Mouse (Mus musculus): ENCODE measurements around the gene Zrsr1. TPM values are rescaled to one million over a fixed set of nuclear protein-coding genes. Genes with fewer than 3 reads are reported as not detected.

Gene Zrsr1
- polyA plus RNA-seq (2015; fragmentation: Nextera tagmentation; extraction: Ambion mirVana): 2.8 and 2.9 TPM in 2 replicates

DNA sequence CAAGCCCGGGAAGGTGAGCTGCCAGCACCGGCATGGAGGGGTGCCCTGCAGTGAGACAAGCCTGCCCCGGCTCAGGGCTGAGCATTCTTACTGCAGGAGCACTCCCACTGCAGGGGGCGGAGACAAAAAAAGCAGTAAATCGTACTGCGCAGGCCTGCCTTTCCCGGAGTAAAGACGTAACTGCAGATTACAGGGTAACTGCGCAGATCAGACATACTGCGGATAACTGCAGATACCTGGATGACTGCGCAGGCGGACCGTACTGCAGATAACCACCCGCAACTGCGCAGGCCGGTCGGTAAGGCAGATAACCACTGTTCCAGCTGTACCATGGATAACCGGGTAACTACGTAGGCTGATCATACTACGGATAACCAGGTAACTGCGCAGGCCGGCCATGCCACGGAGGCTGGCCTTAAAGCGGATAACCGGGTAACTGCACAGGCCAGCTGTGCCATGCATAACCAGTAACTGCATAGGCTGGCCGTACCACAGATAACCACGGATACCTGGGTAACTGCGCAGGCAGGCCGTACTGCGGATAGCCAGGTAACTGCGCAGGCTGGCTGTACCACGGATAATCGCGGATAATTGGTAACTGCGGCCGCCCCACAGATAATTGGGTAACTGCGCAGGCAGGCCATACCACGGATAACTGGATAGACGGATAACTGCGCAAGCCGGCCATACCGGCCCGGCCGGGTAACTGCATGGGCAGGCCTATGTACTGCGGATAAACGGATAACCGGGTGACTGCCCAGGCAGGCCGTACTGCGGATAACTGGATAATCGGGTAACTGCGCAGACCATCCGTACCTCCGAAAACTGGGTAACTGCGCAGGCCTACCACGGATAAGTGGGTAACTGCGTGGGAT is at the start of gene Zrsr1:
TSS of gene Zrsr1 (plus strand) at position 171 of the 875 bp plus-strand sequence.
- H3K9me3 ChIP-seq: 0 out of 2 replicates have a peak, but pooled peaks cover 16% of the 10 kb centered on the region
- peak within 1 kb of the TSS; percentile 29 for H3K9ac ChIP-seq
- peak within 1 kb of the TSS; percentile 62 for H3K4me2 ChIP-seq
- peak; percentile 76 for ATAC-seq (ENCODE audit: borderline replicate concordance, extremely low read depth, low FRiP score, low TSS enrichment)
- peaks cover 16% of the 10 kb centered on the region for H3K4me1 ChIP-seq
- H3K27me3 ChIP-seq: no peaks in the 10 kb centered on the region
- peaks cover 23% of the 10 kb centered on the region; the same call in 1 of the 2 replicates for H3K36me3 ChIP-seq
- peak within 1 kb of the TSS; percentile 72 for H3K27ac ChIP-seq
- H3K4me3 ChIP-seq: peak within 1 kb of the TSS; percentile 53
- 56% methylated on average over 56 of the region's 56 CpGs for WGBS

DNA sequence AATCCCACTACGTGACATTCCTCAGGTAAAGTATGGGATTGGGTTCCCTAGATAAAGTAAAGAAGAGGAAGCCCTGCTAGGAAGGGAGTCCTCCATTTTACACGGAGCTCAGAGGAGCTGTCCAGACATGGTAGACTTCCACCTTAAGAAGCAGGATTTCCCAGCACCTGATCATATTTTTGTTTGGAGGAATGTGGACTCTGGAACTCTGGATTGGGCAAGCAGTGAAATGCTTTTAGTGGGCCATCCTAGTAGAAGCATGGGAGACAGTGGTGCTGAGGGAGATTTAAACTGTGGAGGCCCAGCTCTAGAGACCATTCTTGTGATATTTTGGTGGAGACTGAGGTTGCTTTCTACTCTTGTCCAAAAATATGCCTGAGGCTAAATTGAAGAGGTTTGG is 49.3 kb upstream of the Zrsr1 start:
- no peak overlapping the region for H3K27ac ChIP-seq
- WGBS: 75% methylated on average over 2 of the region's 2 CpGs
- no peak overlapping the region for H3K4me2 ChIP-seq
- H3K4me1 ChIP-seq: no peaks in the 10 kb centered on the region
- H3K9ac ChIP-seq: no peak overlapping the region
- no peaks in the 10 kb centered on the region for H3K27me3 ChIP-seq
- no peaks in the 10 kb centered on the region for H3K36me3 ChIP-seq
- H3K9me3 ChIP-seq: no peaks in the 10 kb centered on the region
- H3K4me3 ChIP-seq: no peak overlapping the region
- ATAC-seq (ENCODE audit: borderline replicate concordance, extremely low read depth, low FRiP score, low TSS enrichment): no peak

DNA sequence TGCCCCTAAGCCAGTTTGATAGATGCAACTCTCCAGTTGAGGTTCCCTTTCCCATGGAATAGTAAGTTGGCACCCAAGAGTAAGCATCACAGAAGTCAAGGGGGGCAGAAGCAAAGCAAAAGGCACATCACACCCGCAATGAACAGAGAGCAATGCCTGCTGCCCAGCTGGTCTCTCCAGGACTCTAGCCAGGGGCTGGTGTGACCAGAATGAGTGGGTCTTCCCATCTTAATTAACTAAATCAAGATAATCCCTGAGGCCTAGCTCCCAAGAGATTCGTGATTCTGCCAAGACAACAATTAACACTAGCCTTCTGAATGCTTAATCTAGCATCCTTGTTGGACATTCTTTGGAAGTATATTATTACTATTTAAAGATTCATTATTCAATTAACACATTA is 48.2 kb upstream of the Zrsr1 start:
- Histone ChIP-seq H3K9ac (no peak overlapping the region), H3K4me1 (peaks cover 7% of the 10 kb centered on the region; the same call in 1 of the 2 replicates), H3K4me3 (no peak overlapping the region), H3K9me3 (no peaks in the 10 kb centered on the region), H3K27me3 (no peaks in the 10 kb centered on the region), H3K4me2 (no peak overlapping the region), H3K36me3 (no peaks in the 10 kb centered on the region), H3K27ac (no peak overlapping the region)
- WGBS: 87% methylated on average over 2 of the region's 2 CpGs
- ATAC-seq (ENCODE audit: borderline replicate concordance, extremely low read depth, low FRiP score, low TSS enrichment): no peak

DNA sequence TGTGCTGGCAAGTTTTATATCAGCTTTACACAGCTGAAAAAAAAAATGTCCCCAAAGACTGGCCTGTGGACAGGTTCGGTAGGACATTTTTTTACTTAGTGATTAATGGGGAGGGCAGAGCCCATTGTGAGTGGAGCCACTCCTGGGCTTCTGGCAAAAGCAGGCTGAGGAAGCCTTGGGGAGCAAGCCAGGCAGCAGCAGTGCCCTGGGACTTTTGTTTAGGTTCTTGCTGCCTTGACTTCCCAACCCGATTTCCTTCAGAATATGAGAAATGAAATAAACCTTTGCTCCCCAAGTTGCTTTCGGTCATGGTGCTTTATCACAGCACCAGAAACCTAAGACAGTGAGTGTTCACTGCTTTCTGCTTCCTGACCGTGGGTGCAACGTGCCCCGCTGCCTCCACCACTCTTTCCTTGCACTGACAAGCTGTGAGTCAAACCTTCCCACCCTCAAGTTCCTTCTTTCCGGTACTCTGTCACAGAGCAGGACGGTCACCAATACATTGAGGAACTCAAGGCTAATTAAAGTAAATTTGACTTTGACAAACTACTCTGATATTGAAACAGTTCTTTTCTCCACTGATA is 43.1 kb upstream of the Zrsr1 start:
- H3K4me1 ChIP-seq: peaks cover 9% of the 10 kb centered on the region; the same call in 1 of the 2 replicates
- no peaks in the 10 kb centered on the region for H3K36me3 ChIP-seq
- no peaks in the 10 kb centered on the region for H3K9me3 ChIP-seq
- no peak overlapping the region for H3K4me2 ChIP-seq
- H3K4me3 ChIP-seq: no peak overlapping the region
- 72% methylated on average over 8 of the region's 8 CpGs for WGBS
- H3K9ac ChIP-seq: no peak overlapping the region
- no peak for ATAC-seq (ENCODE audit: borderline replicate concordance, extremely low read depth, low FRiP score, low TSS enrichment)
- no peaks in the 10 kb centered on the region for H3K27me3 ChIP-seq
- no peak overlapping the region for H3K27ac ChIP-seq

DNA sequence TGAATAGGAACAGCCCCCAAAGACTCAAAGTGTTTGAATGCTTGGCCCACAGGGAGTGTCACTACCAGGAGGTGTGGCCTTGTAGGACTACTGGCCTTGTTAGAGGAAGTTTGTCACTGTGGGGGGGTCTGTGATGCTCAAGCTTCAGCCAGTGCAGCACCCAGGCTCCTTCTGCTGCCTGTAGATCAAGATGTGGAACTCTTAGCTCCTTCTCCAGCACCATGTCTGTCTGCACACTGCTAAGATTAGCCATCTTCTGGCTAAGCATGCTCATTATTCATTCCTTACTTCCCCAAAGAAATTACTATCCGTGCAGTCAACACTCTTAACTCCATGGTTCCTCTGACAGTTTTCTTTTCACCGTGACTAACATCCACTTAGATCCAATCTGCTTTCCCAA is 41.7 kb upstream of the Zrsr1 start:
- peaks cover 9% of the 10 kb centered on the region; the same call in 1 of the 2 replicates for H3K4me1 ChIP-seq
- H3K27me3 ChIP-seq: no peaks in the 10 kb centered on the region
- no peak overlapping the region for H3K4me3 ChIP-seq
- no peaks in the 10 kb centered on the region for H3K9me3 ChIP-seq
- no peak overlapping the region for H3K27ac ChIP-seq
- no peak for ATAC-seq (ENCODE audit: borderline replicate concordance, extremely low read depth, low FRiP score, low TSS enrichment)
- H3K9ac ChIP-seq: no peak overlapping the region
- H3K36me3 ChIP-seq: no peaks in the 10 kb centered on the region
- H3K4me2 ChIP-seq: no peak overlapping the region
- 52% methylated on average over 2 of the region's 2 CpGs for WGBS

DNA sequence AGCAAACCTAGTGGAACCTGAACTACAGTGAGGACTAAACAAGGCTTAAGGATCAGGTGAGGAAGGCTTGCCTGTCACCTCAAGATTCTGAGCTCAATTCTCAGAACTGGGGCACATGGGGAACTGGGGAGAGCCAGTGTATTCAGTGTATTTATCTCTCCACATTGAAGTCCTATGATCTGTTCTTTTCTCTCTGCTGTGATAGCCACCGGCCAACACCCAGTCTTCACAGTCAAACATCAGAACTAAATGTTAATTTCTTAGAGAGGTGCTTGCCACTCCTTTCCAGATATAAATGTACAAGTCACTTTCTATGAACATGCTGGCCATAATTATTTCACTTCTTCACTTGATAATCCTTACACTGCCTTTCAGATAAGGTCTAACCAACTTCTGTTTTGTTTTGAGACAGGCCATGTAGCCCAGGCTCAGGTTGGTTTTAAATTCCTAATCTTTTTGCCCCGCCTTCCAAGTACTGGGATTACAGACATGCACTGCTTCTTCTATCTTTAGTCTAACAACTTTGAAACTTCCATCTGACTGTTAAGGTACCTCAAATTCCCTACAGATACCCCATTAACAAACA is 40.4 kb upstream of the Zrsr1 start:
- Histone ChIP-seq H3K9ac (no peak overlapping the region), H3K27me3 (no peaks in the 10 kb centered on the region), H3K4me3 (no peak overlapping the region), H3K9me3 (no peaks in the 10 kb centered on the region), H3K27ac (no peak overlapping the region), H3K36me3 (no peaks in the 10 kb centered on the region), H3K4me1 (peaks cover 9% of the 10 kb centered on the region; the same call in 1 of the 2 replicates), H3K4me2 (no peak overlapping the region)
- 83% methylated on average over 2 of the region's 2 CpGs for WGBS
- no peak for ATAC-seq (ENCODE audit: borderline replicate concordance, extremely low read depth, low FRiP score, low TSS enrichment)

DNA sequence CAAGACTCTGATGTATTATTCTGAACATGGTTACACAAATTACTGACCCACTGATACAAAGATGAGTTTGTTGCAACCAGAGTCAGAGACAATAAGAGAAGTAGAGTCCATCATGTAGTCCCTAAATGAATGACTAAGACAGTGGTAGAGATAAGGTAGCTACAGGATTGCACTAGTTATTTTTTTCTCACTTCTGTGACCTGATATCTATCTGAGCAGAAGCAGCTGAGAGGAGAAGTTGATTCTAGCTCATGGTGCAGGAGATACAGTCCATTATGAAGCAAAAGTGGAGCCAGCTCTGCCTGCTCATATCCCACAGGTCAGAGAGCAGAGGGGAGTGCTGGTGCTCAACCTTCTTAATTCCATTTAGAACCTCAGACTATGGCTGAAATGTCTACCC is 39.6 kb upstream of the Zrsr1 start:
- Histone ChIP-seq H3K9me3 (no peaks in the 10 kb centered on the region), H3K4me1 (peaks cover 9% of the 10 kb centered on the region; the same call in 1 of the 2 replicates), H3K36me3 (no peaks in the 10 kb centered on the region), H3K4me3 (no peak overlapping the region), H3K27ac (no peak overlapping the region), H3K27me3 (no peaks in the 10 kb centered on the region), H3K9ac (no peak overlapping the region), H3K4me2 (no peak overlapping the region)
- no peak for ATAC-seq (ENCODE audit: borderline replicate concordance, extremely low read depth, low FRiP score, low TSS enrichment)

DNA sequence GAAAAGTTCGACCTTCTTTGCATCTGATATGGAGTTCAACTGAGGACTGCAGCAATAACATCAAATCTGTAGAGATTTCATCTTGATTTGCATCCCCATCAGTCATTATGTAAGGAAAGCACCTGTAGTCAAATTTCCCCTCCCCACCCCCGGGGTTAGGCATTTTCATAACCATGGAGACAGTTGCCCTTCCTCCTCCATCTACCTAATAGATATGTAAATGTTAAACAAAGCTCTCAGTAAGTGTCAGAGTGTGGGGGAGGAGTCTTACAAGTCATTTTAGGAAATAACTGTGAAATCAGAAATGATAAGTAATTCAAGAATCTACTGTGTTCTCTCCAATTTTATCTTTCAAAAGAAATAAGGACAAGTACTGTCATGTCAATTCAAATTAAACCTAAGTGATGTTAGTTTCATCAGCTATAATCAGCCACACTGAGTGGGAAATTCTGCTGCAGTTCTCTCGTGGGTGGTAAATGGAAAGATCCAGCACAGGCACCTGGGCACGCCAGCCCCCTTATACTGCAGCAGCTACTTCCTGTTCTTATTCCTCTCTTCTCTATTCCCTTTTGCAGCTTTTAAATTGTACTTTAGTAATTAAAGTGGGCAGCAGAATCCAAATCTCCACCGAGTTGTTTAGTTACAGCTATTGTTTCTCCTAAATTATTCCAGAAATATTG is 35.2 kb upstream of the Zrsr1 start:
- H3K27me3 ChIP-seq: no peaks in the 10 kb centered on the region
- no peak for ATAC-seq (ENCODE audit: borderline replicate concordance, extremely low read depth, low FRiP score, low TSS enrichment)
- H3K9ac ChIP-seq: no peak overlapping the region
- no peak overlapping the region for H3K4me2 ChIP-seq
- no peak overlapping the region for H3K4me3 ChIP-seq
- WGBS: 59% methylated on average over 5 of the region's 5 CpGs
- no peaks in the 10 kb centered on the region for H3K4me1 ChIP-seq
- H3K36me3 ChIP-seq: no peaks in the 10 kb centered on the region
- no peaks in the 10 kb centered on the region for H3K9me3 ChIP-seq
- H3K27ac ChIP-seq: no peak overlapping the region

DNA sequence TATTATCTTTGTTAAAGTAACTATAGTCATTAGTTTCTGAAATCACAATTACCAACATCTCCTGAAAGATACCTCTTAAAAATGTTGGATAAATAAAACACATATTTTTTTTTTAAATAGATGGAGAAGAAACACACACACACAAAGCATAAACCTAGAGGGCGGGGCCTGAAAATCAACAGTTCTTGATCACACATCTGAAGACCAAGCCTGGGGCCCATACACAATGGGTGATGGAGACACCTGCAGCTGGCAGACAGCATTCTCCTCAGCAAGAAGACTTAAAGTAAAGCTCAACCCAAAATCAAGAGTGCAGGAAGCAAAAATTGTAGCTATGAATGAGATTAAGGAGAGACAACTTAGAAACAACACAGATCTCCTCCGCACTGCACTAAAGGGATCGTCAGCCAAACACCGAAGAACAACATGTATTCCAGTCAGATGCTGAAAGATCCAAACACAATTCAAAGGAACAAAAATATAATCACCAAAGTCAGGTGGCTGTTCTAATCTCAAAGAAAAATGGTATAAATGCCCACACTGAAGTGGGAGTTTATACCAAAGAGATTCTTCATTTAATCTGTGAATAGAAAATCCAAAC is 34.0 kb upstream of the Zrsr1 start:
- H3K27me3 ChIP-seq: no peaks in the 10 kb centered on the region
- no peak for ATAC-seq (ENCODE audit: borderline replicate concordance, extremely low read depth, low FRiP score, low TSS enrichment)
- H3K4me2 ChIP-seq: no peak overlapping the region
- no peak overlapping the region for H3K4me3 ChIP-seq
- 96% methylated on average over 4 of the region's 4 CpGs for WGBS
- no peaks in the 10 kb centered on the region for H3K4me1 ChIP-seq
- no peak overlapping the region for H3K9ac ChIP-seq
- H3K9me3 ChIP-seq: no peaks in the 10 kb centered on the region
- no peak overlapping the region for H3K27ac ChIP-seq
- no peaks in the 10 kb centered on the region for H3K36me3 ChIP-seq

DNA sequence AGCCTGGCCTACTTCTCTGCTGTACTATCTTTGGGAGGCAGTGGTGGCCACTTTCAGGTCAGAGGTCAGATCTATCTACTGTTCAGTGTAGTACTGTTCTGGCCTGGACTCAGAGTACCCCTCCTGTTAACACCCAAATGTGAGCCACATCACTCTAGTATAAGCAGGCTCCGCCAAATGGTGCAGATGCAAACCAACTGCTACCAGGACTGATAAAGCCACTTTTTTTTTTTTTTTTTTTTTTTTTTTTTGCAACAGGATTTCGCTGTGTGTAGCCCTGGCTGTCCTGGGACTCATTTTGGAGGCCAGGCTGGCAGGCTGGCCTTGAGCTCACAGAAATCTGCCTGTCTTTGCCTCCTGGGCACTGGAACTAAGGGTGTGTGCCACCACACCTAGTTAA is 32.8 kb upstream of the Zrsr1 start:
- ATAC-seq (ENCODE audit: borderline replicate concordance, extremely low read depth, low FRiP score, low TSS enrichment): no peak
- no peak overlapping the region for H3K4me2 ChIP-seq
- no peaks in the 10 kb centered on the region for H3K36me3 ChIP-seq
- H3K27ac ChIP-seq: no peak overlapping the region
- H3K4me3 ChIP-seq: no peak overlapping the region
- WGBS: 73% methylated on average over 2 of the region's 2 CpGs
- H3K27me3 ChIP-seq: no peaks in the 10 kb centered on the region
- H3K4me1 ChIP-seq: no peaks in the 10 kb centered on the region
- H3K9ac ChIP-seq: no peak overlapping the region
- no peaks in the 10 kb centered on the region for H3K9me3 ChIP-seq

DNA sequence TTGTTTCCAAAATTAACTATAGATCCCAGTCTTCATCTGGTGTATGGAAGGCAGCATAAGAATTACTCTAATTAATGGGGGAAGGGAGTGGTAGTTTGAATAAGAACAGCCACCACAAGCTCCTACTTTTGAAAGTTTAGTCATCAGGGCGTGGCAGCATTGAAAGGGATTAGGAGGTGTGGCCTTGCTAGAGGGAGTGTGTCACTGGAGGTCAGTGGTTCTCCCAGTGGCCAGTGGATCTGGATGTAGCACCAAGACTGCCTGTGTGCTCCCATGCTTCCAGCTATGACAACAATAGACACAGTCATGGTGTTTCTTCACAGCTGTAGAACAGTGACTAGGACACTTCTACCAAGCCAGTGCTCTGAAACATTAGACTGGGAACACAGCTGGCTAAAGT is 22.7 kb upstream of the Zrsr1 start:
- ATAC-seq (ENCODE audit: borderline replicate concordance, extremely low read depth, low FRiP score, low TSS enrichment): no peak
- H3K27ac ChIP-seq: no peak overlapping the region
- H3K27me3 ChIP-seq: no peaks in the 10 kb centered on the region
- H3K4me1 ChIP-seq: no peaks in the 10 kb centered on the region
- H3K36me3 ChIP-seq: no peaks in the 10 kb centered on the region
- H3K9ac ChIP-seq: no peak overlapping the region
- H3K4me2 ChIP-seq: no peak overlapping the region
- WGBS: 93% methylated on average over 1 of the region's 1 CpGs
- no peaks in the 10 kb centered on the region for H3K9me3 ChIP-seq
- no peak overlapping the region for H3K4me3 ChIP-seq

Measured in lung, embryonic 15.5 days (tissue).